Mouse (Mus musculus) spleen, embryonic (tissue): ENCODE measurements around the gene Sox9.

ENCODE experiments used
- CTCF ChIA-PET: fragments of 350-600 bp; sonication (Branson Sonifier 250); formaldehyde crosslinking; loops from one replicate; lab custom pipeline; 2022; lab: Charles Lee

The Sox9 gene

DNA sequence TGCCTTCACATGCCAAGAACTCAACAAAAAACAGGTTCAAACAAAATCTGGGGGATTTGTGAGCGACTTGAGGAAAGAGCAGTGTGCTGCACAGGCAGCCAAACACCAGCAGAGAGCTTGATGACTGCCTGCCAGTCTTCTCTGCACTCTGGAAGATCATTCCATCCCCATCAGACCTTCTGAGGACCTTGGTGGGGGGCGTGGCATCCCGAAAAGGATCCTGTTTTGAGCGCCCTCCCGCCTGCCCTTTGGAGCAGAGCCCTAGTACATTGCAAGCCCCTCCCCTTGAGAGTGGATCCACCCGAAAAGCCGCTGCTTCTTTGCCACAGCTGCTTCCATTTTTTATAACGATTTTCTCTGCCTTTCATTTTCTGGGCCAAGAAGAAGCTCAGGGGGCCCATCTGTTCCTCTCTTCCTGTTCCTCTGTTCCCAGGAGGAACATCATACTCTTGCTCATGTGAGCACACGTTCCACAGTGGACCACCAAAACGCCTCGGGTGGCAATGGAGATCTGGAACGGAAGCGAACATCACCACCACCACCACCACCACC, 16.9 kb downstream of the Sox9 start:
- CTCF ChIA-PET = no interaction called here

DNA sequence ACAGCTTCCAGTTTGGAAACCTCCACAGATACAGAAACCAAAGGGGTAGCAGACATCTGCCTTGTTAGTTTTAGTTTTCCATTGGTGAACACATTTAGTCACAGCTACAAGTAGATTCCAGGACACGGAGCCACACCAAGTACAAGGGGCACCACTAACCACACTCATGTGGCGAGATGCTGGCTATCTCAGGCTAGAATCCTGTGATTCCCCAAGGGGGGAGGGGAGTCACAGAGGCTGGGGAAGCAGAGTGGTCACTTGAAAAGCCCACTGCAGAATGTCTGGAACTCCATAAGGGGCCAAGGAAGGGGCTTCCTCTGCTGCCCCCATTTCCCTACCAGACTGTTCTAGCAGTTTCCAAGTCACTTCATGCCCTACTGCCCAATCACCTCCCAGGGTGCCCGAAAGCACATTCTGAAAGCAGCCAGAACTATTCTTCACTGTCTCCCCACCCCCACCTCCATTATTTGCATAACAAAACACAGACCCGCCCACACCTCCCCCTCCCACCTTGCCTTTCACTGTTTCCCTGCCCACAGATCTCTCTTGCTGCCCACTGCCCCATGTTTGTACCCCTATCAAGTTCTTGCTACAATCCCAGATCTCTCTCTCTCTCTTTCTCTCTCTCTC, 19.3 kb downstream of the Sox9 start:
- CTCF ChIA-PET = no interaction called here

DNA sequence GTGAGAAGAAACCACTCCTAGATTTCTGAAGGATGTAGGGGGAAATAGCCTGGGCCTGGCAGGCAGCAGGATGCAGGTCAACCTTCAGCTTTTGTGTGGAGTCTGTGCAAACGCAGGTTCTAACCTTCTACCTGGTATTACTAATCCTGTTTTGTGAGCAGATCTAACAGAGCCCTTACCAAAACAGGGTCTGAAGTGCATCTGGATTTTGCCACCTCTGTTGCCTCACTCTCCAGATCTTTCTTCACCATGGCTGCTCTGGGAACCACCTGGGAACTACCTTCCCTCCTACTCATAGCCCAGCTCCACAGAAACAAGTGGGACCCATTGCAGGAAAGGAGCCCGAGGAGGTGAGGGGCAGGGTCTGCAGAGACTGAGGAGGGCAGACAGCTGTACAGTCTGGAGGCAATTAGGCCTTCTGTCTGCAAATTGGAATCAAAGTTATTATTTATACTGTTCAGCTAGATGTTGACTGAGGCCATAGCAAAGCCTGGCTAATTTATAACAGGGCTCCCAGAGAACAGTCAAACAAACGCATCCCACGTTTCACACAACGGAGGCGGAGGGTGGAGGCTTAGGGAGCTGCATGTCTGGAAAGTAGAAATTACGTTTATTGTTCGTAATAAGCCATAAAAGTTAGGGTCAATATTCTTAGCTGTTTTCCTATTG, 25.9 kb downstream of the Sox9 start:
- CTCF ChIA-PET = no interaction called here

DNA sequence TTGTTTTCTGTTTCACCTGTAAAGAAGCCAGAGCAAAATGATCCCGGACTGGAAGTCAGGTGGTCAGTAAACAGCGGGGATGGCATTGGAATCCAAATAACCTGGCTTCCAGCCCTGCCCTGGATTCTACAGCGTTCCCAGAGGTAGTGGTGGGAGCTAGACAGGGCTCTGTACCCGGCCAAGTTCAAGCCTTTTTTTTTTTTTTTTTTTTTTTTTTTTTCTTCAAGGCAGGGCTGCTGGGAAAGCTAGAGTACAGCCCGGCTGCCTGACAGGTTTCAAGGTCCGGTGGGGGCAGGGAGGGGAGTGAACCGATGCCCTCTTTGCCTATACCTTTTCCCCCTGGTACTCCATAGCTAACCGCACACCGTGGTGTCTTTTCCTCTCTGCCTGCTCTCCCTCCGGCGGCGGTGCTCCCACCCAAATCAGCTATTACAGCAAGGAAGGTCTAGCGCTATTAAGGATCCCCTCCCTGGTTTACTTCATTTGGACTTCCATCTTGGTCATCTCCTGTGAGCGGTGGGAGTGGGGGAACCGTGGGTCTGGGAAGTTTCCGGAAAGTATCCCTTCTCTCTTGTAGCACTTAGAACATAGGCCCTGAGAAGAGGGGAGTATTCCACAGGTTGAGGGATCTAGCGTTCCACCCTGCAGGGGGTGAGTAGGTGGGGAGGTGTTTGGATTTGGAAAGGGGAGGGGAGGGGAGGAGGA, 28.6 kb downstream of the Sox9 start:
- CTCF ChIA-PET = no interaction called here

DNA sequence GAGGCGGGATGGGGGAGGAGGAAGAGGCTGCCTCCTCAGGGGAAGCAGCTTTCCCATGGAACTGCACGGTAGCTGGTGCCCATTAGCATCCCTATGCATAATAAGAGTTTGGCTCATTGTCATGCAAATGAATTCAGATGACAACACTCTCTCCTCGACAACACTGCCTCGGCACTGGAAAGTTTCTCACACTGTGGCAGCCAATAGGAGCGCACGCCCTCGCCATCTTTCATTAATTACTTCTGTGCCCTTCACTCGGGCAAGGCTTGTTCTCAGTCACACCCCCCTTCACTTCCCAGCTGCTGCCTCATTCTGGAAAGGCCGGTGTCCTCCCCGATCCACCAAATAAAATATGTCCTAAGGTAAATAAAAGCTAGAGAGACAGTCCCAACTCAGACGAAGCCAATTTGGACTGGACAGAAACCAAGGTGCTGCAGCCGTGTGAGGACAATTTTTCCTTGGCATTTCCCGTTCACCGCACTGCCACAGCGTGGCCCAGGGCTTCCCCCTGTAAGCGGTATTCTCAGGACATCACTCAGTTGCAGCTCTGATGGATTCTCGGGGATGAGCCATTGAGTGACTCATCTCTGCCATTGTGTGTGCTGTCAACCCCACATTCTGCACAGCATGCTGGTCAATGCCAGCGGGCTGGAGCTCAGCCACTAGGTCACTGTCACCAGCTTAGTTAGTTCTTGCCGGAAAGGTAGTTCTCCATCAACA, 29.3 kb downstream of the Sox9 start:
- CTCF ChIA-PET = no interaction called here

DNA sequence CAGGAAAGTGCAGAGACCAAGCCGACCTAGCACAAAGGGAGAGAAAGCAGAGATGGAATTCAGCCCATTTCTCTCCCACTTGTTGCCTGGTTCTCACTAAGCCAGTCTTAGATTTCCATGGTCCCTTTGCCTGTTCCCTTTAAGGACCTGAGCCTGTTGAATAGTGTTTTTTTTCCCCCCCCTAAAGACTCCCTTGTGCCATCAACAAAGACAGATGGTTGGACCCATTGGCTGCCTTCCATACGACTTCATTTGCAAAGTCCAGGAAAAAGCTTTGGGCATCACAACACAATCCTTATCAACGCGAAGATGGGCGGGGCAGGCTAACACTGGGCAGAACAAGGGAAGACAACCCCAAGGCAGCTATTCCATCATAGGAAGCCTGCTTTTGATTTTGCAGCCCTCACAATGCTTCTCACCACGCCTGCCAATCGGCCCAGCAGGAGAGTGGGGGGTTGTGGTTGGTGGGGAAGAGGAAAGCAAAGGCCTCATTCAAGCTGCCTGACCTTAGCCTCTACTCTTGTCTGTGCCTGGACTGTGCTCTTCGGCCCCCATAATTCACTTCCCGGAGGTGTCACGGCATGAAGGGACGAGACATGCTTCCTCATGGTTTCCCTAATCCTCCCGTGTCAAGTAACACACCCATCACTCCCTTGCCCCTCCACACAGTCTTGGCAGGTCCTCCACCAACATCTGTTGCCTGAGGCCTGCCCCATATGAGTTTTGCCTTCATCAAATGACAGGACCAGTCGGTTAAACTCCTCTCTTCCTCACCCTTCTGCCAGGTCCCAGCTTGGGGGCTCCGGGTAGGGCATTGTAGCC, 36.0 kb downstream of the Sox9 start:
- CTCF ChIA-PET = no interaction called here

DNA sequence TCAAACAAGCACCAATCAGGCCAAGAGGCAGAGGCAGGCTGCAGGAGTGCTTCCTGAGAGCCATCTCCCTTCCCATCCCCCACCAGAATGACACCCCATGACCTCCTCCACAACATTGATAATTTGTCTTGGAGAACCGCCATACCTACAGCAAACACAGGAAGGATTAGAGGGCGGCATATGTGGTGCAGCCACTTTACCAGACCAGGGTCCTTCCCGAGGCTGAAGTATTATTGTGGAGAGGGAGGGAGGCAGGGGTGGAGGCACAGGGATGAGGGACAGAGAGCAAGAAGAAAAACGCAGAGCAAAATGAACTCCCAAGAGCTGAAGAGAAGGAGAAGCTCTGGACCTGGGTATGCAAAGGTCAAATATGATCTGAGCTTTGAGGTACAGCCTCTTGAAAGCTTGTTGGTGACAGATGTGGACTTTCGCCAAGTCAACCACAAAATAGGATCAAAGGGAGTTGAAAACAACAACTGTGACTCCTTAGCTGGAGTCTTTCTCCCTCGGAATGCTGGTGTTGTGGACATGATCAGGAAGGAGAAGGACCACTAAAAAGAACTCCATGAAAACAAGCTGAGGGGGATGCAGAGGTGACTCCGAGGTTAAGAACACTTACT, 36.7 kb downstream of the Sox9 start:
- CTCF ChIA-PET = no interaction called here

DNA sequence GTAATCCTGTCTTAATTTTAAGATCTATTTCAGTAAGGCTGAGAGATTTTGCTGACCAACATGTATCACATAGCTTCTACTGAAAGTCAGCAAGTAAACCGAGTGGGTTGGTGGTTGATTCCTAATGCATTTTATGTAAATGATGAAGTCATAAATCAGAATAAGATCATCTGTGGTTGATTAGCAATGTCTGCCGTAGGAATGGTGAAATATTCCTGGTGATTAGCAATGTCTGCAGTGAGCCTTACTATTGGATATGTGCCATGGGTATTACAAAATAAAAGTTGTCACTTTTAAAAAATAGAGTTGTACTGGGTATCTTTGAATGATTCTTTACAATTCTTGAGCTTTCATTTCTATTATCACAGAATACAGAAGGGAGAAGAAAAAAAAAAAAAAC, 39.5 kb downstream of the Sox9 start:
- CTCF ChIA-PET = no interaction called here

DNA sequence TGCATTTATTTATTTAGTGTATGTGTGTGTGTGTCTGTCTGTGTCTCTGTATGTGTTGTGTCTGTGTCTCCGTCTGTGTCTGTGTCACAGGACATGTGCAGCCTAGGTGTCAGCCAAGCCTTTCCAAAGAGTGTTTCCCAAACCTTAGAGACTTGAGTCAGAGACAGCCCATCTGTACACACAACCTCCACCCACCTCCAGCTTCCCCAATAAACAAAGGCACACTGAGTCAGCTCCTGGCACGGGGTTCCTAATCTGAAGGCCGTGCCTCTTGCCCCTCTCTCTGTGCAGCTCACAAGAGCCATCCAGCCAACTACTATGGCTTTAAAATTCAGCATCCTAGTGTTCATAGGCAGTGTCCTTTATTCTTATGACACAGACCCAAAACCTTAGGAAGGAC, 42.1 kb downstream of the Sox9 start:
- CTCF ChIA-PET = no interaction called here

DNA sequence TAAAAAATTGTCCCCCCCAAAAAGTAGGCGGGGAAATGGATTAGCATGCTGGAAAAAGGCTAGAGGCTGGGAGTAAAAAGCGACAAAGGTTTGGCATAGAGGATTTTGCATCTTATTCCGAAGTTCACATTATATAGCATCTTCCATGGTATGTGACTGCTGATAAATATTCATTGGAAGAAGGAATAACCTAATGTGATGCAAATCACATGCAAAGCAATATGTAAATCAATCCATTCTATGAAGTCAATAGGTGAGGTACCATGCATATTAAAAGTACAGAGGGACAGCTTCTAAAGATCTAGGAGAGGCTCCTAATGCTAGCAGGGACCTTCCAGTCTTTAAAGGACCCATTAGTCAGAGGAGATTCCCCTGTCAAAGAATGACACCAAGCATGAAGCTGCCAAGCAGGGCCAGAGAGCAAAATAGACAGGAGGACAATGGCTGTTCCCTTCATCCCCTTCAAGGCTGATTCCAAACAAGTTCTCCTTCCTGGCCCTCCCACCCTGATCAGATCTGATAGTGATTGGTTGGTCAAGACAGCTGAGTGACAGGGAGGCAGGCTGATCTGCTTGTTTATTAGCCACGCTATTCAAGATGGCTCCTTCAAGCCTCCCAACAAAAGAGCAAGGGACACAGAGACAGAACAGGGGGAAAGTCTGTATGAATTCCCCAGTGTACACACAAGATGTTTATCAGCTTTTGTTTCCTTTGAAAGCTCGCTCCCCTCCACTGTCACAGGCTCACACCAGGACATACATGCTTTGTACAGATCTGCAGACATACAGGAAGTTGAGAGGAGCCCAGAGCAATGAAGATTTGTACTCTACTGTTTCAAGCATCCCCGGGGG, 44.4 kb downstream of the Sox9 start:
- CTCF ChIA-PET = no interaction called here

DNA sequence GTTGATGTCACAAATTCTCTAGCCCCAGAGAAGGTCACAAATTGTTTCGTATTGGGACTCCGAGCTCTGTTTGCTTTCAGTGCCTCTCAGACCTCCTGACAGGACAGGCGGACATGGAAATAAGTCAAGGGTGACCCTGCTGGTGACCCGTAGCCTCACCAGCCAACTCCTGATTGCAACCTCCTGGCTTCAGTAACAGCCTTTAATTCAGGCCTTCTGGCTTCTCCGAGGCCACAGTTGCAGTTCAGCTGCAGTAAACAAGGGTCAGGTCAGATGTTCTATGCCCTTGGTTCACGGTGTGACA, 45.0 kb downstream of the Sox9 start:
- CTCF ChIA-PET = no interaction called here

DNA sequence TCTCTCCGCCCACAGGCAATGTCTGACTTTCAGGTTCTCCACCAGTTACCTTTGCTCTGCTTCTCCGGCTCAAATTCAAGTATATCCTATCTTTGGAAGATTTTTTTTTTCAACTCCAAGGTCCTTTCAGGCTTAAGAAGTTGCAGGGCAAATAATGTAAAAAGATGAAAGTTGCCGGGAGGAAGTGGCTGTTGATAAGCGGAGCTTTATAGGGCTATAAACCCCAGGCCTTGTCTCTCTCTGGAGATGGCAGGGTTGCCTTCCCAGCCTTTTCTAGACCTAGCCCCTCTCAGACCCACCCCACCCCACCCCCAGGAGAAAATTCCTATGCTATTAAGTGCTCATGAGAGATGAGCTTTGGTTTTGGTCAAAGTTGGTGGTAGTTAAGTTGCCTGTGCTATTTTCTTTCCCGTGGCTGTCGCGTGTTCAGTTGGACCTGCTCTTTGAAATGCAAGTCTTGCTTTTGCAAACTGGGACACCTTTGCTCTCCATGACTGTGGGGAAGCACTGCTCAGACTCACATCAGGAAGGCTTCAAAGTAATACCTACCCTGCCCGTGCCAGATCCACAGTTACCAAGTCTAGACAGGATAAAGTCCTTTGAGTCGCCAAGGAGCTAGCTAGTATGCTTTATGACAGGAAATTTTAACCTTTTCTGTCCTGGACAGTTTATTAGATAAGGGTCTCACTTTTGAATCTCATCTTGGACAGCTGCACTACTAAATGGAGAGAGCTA, 46.7 kb downstream of the Sox9 start:
- CTCF ChIA-PET = no interaction called here

DNA sequence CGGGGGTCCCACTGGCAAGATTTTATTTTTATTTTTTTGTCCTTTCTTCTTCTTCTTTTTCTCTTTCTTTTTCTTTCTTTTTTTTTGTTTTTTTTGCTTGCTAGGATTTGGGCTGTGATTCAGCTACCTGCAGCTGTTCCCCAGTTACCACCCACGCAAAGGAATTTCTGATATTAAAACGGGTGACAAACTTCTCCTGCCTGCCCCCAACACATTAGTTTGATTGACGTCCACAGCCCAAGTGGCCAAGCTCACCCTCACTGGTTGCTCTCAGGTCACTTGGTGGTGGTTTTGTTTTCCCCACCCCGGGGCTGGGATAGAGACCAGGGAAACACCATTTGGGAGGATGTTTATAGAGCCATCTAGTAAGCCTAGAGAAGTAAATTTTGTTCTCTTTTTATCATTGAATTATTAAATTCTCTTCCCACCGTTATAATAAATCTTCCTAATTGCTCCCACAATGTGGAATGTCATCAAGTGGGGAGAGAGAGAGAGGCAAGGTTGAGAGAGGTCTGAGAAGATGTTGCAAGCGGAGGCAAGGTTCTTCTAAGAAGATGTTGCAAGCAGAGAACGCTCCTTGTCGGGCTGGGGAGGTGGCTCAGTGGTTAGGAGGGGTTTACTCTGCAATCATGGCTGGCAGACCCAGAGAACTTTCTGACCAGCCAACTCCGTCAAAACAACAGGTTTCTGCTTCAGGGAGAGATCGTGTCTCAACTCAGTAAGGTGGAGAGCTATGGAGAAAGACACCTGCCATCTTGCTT, 52.4 kb downstream of the Sox9 start:
- CTCF ChIA-PET = no interaction called here

DNA sequence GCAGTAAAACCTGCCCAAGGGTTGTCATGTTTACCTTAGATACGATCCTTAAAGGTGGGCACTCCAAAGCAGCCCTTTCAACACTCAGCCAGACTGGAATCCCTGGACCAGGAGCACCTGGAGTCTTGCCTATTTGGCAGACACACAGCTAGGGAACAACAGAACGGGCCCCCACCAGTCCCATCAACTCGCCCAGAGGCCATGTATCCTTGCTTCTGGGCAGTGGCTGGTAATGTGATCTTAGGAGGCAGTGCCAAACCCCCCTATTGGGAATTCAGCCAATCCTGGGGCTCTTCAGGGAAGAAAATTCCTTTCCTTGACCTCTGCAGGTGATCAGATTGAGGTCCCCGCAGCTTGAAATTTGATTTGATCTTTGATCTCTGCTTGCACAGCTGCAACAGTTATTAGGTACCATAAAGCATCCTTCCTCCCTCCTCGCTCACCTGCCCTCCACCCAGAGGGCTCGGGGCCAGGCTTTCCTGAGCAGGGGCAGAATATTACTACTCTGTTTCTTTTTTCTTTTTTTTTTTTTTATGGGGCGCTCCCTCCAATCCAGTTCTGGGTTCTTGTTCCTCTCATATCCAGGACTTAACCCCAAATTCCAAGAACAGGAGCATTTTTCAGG, 53.6 kb downstream of the Sox9 start:
- CTCF ChIA-PET = no interaction called here
